Mouse (Mus musculus) ES-Bruce4 (cell line): ENCODE results near the gene Myo1e.

Experiments used
- CTCF ChIP-seq: IDR thresholded peaks from one replicate; pipeline ENCODE4 v1.8.1; 2011; ENCODE audit warnings: low read depth, low read length
- EP300 ChIP-seq: IDR thresholded peaks from 2 replicates; pipeline ENCODE4 v1.6.1; 2011; ENCODE audit warnings: low read depth, low read length; ENCODE audit not compliant: insufficient read depth
- POLR2A ChIP-seq: IDR thresholded peaks from one replicate; pipeline ENCODE4 v1.8.1; 2011; ENCODE audit warnings: low read length; ENCODE audit not compliant: insufficient read depth

DNA sequence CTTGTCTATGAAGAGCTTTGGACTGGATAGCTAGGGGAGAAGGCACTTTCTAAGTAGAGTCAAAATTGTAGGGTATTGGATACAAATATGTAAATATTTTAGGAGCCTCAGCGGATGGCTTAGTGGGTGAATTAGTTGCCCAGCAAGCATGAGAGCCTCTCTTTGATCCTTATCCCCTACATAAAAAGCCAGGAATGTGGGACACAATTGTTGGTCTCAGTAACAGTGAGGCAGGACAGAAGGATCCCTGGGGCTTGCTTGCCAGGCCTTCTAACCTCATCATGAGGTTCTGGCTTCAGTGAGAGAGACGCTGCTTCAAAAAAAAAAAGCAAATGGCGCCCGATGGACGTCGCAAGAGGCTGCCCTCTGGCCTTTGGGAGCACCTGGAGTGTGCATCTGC lies 66.9 kb downstream of the Myo1e start:
- TF ChIP-seq POLR2A (no peak), CTCF (no peak), EP300 (no peak)
